Mouse (Mus musculus): ENCODE data around the gene Aff3.

Gene Aff3

GRCm38 (mm10) chr1:38487884-38488283, 176.9 kb downstream of the Aff3 start:
- no peak for DNase-seq

GRCm38 (mm10) chr1:38483191-38483590, 181.6 kb downstream of the Aff3 start:
- DNase-seq, result no peak

- peak in 1 of 2 experiments; percentile 9 for DNase-seq
These were observed 186.5 kb downstream of the Aff3 start for GRCm38 (mm10) chr1:38478246-38478743.

GRCm38 (mm10) chr1:38470817-38471216, 193.9 kb downstream of the Aff3 start:
- no peak for DNase-seq

GRCm38 (mm10) chr1:38470166-38470565, 194.6 kb downstream of the Aff3 start:
- no peak for DNase-seq

DNA sequence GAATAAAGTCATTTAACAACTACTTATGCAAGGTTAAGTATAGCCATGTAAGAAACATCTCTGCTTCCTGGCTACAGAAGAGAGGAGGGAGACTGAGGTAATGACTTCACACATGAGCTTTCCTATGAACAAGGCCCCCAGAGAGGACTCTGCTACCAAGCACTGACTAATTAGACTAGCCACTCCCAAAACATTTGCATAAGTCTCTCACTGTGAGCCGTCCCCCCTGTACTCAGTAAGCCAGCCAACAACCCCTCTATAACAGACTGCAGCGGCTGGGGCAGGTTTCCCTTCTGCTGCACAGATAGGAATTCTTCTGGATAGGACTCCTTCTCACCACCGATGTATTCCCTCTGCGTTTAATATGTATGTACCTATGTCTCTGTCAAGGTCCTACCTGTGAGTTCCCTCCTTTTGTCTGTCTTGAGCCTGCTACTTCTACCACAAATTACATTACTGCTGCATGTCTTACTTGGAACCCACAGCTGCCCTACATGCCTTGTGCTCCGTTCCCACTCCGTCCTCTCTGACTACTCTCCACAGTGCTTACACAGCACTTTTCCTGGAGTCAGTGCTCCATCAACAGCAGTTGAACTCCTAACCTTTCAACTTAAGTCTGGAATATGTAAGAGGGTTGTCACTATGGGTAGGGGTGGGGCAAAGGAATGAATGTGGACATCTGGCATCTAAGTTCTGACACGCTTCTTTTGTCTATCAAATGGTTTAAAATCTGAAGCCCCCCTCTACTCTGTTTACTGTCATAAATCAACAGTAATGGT, 197.3 kb downstream of the Aff3 start:
- DNase-seq, result no peak

GRCm38 (mm10) chr1:38456719-38457269, 208.0 kb downstream of the Aff3 start:
- no peak for DNase-seq

- DNase-seq, result no peak
These were observed 209.8 kb downstream of the Aff3 start for GRCm38 (mm10) chr1:38454921-38455320.

- no peak for DNase-seq
These were observed 213.4 kb downstream of the Aff3 start for GRCm38 (mm10) chr1:38451367-38451766.

DNA sequence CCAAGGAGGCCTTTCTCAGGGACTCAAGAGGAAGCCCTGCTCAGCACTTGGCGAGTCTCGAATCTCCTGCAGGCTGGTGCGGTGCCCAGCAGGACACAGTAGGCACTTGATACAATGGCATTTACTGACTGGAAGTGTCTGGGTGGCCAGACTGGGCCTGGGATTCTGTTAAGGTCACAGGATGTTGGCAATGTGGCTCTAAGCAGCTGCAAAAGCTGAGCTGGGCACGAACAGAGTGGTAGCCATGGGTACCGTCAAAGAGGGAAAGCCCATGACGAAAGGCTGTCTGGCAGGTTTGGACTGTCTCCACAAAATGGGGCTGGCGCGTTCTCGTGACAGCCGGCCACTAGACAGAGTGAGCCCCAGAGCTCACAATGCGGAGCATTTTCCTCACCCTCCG, 214.1 kb downstream of the Aff3 start:
- DNase-seq, result no peak

DNA sequence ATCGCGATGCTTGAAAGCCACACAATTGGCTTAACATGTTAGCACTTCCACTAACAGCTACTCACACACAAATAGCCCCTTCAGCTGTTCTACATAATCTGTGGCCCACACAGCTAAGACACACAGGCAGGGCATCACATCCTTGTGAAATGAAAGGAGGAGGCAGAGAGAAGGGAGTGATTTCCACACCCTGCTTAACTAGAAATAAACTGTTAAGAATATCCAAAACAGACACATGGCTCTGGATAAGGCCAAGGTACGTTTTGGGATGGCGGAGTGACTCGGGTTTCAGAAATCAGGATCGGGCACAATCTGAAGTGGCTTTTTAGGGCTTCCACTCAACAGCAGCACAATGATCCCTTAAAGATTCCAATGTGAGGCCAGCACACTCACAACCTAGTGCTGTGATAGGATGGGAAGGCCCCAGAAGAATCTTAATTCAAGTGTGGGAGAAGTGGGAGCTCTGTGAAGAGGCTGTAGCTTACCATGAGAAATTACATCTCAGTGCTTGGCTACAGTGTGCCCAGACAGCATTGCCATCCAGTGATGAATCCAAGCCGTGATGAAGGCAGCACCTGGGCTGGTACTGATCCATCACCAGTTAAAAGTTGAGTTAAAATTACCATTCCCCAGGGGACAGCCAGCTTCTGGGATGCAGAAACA, 214.8 kb downstream of the Aff3 start:
- no peak for DNase-seq

DNA sequence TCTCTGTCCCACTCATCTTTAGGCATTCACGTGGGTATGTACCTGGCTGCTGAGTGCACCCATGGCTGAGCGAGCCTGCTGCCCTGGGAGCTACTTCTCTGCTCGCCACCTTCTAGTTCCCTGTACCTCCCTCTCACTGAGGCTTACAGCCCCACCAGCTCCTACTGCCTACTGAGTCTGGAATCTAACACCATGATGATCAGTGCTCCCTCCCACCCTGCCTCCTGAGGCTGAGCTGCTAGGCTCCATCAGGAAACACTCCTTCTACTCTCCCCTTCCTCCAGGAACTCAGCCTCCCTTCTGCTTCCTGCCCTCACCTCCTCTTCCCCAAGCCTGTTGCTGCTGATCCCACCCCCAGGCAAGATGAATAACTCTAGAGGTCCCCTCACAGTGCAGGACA, 215.9 kb downstream of the Aff3 start:
- DNase-seq, result no peak

GRCm38 (mm10) chr1:38447581-38447980, 217.2 kb downstream of the Aff3 start:
- DNase-seq, result no peak

DNA sequence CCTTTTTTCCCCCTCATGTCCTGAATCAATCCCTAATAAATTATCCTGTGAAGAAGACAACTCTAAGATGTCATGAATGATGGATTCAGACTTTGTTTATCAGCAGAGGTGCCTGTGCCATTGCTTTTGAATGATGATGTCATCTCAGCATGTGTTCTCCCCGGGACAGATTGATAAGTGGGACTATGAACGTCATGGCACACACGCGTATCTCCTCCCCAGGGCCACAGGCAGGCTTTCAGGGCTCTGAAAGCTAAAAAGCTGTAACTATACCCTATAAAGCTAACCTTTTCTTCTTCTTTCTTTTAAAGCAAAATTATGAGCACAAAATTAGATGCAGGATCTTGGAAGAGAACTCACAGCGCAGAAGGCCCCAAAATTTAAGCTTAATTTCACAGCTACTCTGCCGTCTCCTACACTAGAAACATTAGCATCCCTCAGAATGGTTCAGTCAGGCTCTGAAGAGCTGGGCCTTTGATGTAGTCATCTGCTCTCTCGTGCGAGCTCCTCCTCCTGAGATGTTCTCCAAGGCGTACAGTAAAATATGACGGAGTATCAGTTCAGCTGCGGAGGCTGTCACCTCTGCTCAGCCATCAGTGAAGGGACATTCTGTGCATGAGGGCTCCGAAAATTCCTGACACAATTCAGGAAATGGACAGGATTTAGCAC, 218.5 kb downstream of the Aff3 start:
- no peak for DNase-seq

- DNase-seq, result no peak
These were observed 221.9 kb downstream of the Aff3 start for GRCm38 (mm10) chr1:38442887-38443286.

GRCm38 (mm10) chr1:38442479-38442878, 222.3 kb downstream of the Aff3 start:
- no peak for DNase-seq

- no peak for DNase-seq
These were observed 223.0 kb downstream of the Aff3 start for GRCm38 (mm10) chr1:38441800-38442199.

- DNase-seq, result no peak
These were observed 224.3 kb downstream of the Aff3 start for GRCm38 (mm10) chr1:38440471-38440815.

GRCm38 (mm10) chr1:38439751-38440470, 224.8 kb downstream of the Aff3 start:
- DNase-seq, result peak; percentile 7 to 19

DNA sequence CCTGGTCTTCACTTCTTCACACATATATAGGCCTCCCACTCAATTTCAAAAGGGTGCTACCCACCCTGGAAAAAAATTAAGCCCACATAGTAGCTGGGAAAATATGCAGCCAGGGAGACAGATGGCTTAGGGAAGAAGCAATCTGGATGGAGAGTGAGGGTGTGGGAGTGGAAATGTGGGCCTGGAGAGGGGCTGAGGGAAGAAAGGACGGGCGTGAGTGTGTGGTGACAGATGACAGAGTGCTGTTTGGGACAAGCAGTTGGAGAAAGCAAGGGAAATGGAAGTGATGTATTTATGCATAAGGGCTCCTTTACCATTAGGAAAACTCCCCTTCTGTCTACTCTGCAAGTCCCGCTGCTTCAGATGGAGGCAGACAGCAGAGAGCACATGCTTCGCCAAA, 226.3 kb downstream of the Aff3 start:
- no peak for DNase-seq

DNA sequence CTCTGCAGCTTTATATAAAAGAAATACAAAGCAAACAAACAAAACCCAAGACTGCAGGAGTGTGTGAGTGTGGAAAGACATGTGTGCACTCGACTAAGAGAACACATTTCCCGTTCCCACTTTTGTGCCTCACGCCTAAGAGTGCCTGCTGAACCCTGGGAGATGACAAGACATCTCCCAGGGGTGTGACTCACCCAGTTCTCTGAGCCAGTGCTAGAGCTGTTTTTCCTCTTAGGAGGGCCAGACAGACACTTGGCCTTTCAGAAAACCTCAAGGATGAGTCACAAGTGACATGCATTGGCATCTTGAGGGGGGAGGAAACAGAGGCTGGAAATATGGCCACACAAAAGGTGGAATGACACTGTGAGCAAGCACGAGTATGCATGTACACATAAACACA, 227.1 kb downstream of the Aff3 start:
- DNase-seq, result no peak

DNA sequence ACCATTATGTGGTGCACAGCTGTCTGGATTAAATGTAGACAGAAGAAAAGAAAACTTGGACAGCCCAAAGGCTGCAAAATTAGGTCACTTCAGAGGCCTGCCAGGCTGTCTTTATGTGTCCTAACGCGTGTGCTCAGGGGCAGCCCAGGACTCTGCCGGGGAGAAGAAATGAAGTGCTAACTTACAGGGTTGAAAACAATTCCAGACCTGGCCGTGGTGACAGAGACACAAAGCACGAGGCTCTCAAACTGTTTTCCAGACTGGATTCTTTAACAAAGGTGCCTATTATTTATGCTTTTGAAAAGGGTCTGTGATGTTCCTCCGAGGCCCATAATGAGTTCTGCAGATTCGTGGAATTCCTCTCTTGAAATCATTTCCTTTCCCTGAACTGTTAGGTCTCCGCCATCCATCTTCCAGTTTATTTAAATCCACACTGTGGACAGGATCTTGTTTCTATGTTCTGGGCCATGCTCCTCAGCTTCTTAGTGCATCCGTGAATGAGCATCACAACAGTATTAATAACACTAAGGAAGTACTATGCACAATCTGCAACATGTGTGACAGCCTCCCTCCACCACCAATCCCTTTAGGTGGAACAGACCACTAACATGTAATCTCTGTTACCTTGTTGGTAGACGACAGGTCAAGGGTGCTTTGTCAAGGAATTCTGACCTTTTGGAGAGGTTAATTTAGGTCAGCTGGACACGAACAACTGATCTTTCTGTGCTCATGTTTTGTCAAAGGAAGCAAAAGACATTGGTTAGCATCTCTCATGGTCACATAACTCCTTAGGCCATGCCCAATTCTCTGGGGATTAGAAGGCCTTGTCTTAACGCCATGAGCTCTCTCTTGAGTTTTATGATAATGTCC, 228.0 kb downstream of the Aff3 start:
- no peak for DNase-seq
